ENCODE assay signal across 8 mouse cellular contexts in the genomic region with DNA sequence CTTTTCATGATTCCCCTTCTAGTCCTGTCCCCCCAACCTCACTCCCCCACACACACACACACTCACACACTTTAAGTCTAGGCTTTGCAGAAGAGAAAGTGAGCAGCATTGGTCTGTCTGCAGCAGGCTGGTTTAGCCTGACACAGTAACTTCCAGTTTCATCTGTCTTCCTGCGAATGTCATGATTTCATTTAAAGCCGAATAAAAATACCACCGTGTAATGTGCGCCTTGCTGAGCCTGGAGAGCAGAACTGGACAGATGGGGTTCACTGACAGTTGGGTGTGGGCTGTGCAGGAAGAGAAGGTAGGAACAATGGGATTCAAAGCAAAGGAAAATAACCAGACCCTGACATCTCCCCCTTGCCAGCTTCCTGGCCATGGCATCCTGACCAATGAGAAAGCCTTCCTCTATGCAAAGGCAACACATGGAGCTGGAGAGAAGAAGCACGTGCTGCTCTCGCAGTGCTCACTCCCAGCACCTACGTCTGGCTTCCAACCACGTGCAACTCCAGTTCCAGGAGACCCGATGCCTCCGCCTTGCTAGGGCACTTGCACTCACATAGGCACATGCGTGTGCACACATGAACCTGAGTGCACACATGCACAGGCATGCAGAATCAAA. TPM values are rescaled to one million over a fixed set of nuclear protein-coding genes. Genes with fewer than 3 reads are reported as not detected.
DNase-seq lines count a peak whose midpoint lies in the region; ATAC-seq and TF ChIP-seq lines count a peak whose summit lies in the region.

No protein-coding gene starts in this region.

- H3K27ac ChIP-seq in thymus, adult 2 months (ENCODE audit: control insufficient read depth, insufficient read depth, low read length): no peak overlapping the region
- H3K27ac ChIP-seq in embryonic facial prominence, embryonic 15.5 days (replicated peaks): no peak overlapping the region
- no peak overlapping the region for H3K27ac ChIP-seq in neural tube, embryonic 13.5 days (replicated peaks)
- no peak overlapping the region for H3K27ac ChIP-seq in heart, embryonic 10.5 days

- peaks cover 15% of the 10 kb centered on the region for H3K4me1 ChIP-seq in thymus, adult 2 months (replicated peaks; ENCODE audit: control insufficient read depth, insufficient read depth, low read length)
- peaks cover 8% of the 10 kb centered on the region for H3K4me1 ChIP-seq in embryonic facial prominence, embryonic 15.5 days
- peaks cover 11% of the 10 kb centered on the region; the same call in 1 of the 2 replicates for H3K4me1 ChIP-seq in neural tube, embryonic 13.5 days (replicated peaks)
- H3K4me1 ChIP-seq in heart, embryonic 10.5 days: 0 out of 2 replicates have a peak, but pooled peaks cover 2% of the 10 kb centered on the region

- no peaks in the 10 kb centered on the region for H3K9me3 ChIP-seq in embryonic facial prominence, embryonic 15.5 days (replicated peaks)
- no peaks in the 10 kb centered on the region for H3K9me3 ChIP-seq in neural tube, embryonic 13.5 days
- peaks cover 7% of the 10 kb centered on the region for H3K9me3 ChIP-seq in heart, embryonic 10.5 days

- DNase-seq in thymus, adult 2 months: no peak
- no peak for DNase-seq in thymus, postnatal 14 days
- peak; percentile 53 to 58 for DNase-seq in layer of hippocampus, postnatal 14 days (ENCODE audit: low spot score in 2 of 2)
- DNase-seq in embryo, embryonic 10 days (ENCODE audit: low spot score): no peak
- no peak for DNase-seq in heart, embryonic 10.5 days (ENCODE audit: low spot score)
- no peak for DNase-seq in heart, adult 8-10 months (ENCODE audit: low spot score)

- H3K9ac ChIP-seq in embryonic facial prominence, embryonic 15.5 days: no peak overlapping the region
- no peak overlapping the region for H3K9ac ChIP-seq in neural tube, embryonic 13.5 days

- ATAC-seq in embryonic facial prominence, embryonic 15.5 days (ENCODE audit: insufficient number of reproducible peaks, low FRiP score, low TSS enrichment, low read depth): peak; percentile 39; the same call in 1 of the 2 replicates
- ATAC-seq in neural tube, embryonic 13.5 days (ENCODE audit: low read depth): peak; percentile 63

- H3K4me3 ChIP-seq in thymus, adult 2 months (ENCODE audit: control insufficient read depth, insufficient read depth, low read length): peak overlapping the region; percentile 19; the same call in 1 of the 2 replicates
- no peak overlapping the region for H3K4me3 ChIP-seq in embryonic facial prominence, embryonic 15.5 days (replicated peaks)
- H3K4me3 ChIP-seq in neural tube, embryonic 13.5 days: no peak overlapping the region
- H3K4me3 ChIP-seq in heart, embryonic 10.5 days: no peak overlapping the region

- TF ChIP-seq POLR2A in thymus, adult 2 months (IDR thresholded peaks at IDR 0.05; ENCODE audit: control insufficient read depth, extremely low read depth, insufficient read depth, low read length, poor library complexity): no peak

- H3K36me3 ChIP-seq in thymus, adult 2 months (ENCODE audit: control insufficient read depth, insufficient read depth, low read length): no peaks in the 10 kb centered on the region
- no peaks in the 10 kb centered on the region for H3K36me3 ChIP-seq in embryonic facial prominence, embryonic 15.5 days
- no peaks in the 10 kb centered on the region for H3K36me3 ChIP-seq in neural tube, embryonic 13.5 days
- no peaks in the 10 kb centered on the region for H3K36me3 ChIP-seq in heart, embryonic 10.5 days

- no peak overlapping the region for H3K4me2 ChIP-seq in embryonic facial prominence, embryonic 15.5 days (replicated peaks)
- no peak overlapping the region for H3K4me2 ChIP-seq in neural tube, embryonic 13.5 days

- WGBS in thymus, adult 2 months: 33% methylated on average over 11 of the region's 11 CpGs
- WGBS in embryonic facial prominence, embryonic 15.5 days: 59% methylated on average over 11 of the region's 11 CpGs
- WGBS in neural tube, embryonic 13.5 days: 80% methylated on average over 11 of the region's 11 CpGs
- WGBS in heart, embryonic 10.5 days: 76% methylated on average over 11 of the region's 11 CpGs

- no peaks in the 10 kb centered on the region for H3K27me3 ChIP-seq in thymus, adult 2 months (ENCODE audit: control insufficient read depth, insufficient read depth, low read length)
- no peaks in the 10 kb centered on the region for H3K27me3 ChIP-seq in embryonic facial prominence, embryonic 15.5 days
- H3K27me3 ChIP-seq in neural tube, embryonic 13.5 days: no peaks in the 10 kb centered on the region
- no peaks in the 10 kb centered on the region for H3K27me3 ChIP-seq in heart, embryonic 10.5 days (ENCODE audit: insufficient read depth, poor library complexity, severe bottlenecking)

- TF ChIP-seq CTCF in thymus, adult 2 months (IDR thresholded peaks at IDR 0.05; ENCODE audit: borderline replicate concordance, control insufficient read depth, extremely low read depth, insufficient read depth, low read length, poor library complexity): no peak

RNA-seq across cellular contexts. Expression of a gene that starts 18.8 kb away (rescaled TPM):
- polyA plus RNA-seq in thymus, adult 2 months (2012; rRNA removed): 0.13 and 0.50 TPM in 2 replicates
- polyA plus RNA-seq in embryonic facial prominence, embryonic 15.5 days (2015; fragmentation: Nextera tagmentation; extraction: Ambion mirVana): 16.5 and 27.5 TPM in 2 replicates
- total RNA-seq in layer of hippocampus, postnatal 14 days (2021): under 1 TPM; 0.21 to 0.48 TPM
- polyA plus RNA-seq in neural tube, embryonic 13.5 days (2015; fragmentation: Nextera tagmentation; extraction: Ambion mirVana): 0.45 and 0.55 TPM in 2 replicates
- polyA plus RNA-seq in heart, embryonic 10.5 days (2016; fragmentation: Nextera tagmentation; extraction: Ambion mirVana): 0.33 and 0.55 TPM in 2 replicates
- total RNA-seq in heart, adult 8-10 months (2022): 1 to 10 TPM in 1 of 4 experiments, under 1 TPM in 3; 0.13 to 1.0 (median 0.62) TPM

RNA-seq across cellular contexts. Expression of a gene that starts 43.4 kb away (rescaled TPM):
- polyA plus RNA-seq in thymus, adult 2 months (2012; rRNA removed): 0.38 TPM in 1 of 2 replicates, not detected in the other
- 6.9 and 8.5 TPM in 2 replicates for polyA plus RNA-seq in embryonic facial prominence, embryonic 15.5 days (2015; fragmentation: Nextera tagmentation; extraction: Ambion mirVana)
- total RNA-seq in layer of hippocampus, postnatal 14 days (2021): not detected
- polyA plus RNA-seq in neural tube, embryonic 13.5 days (2015; fragmentation: Nextera tagmentation; extraction: Ambion mirVana): not detected in 2 replicates
- not detected in 2 replicates for polyA plus RNA-seq in heart, embryonic 10.5 days (2016; fragmentation: Nextera tagmentation; extraction: Ambion mirVana)
- total RNA-seq in heart, adult 8-10 months (2022): not detected

RNA-seq across cellular contexts. Expression of a gene that starts 58.8 kb away (rescaled TPM):
- polyA plus RNA-seq in thymus, adult 2 months (2012; rRNA removed): 0.54 and 1.2 TPM in 2 replicates
- polyA plus RNA-seq in embryonic facial prominence, embryonic 15.5 days (2015; fragmentation: Nextera tagmentation; extraction: Ambion mirVana): 7.3 and 7.8 TPM in 2 replicates
- total RNA-seq in layer of hippocampus, postnatal 14 days (2021): 1 to 10 TPM; 4.9 to 6.5 TPM
- 0.29 and 0.31 TPM in 2 replicates for polyA plus RNA-seq in neural tube, embryonic 13.5 days (2015; fragmentation: Nextera tagmentation; extraction: Ambion mirVana)
- not detected in 2 replicates for polyA plus RNA-seq in heart, embryonic 10.5 days (2016; fragmentation: Nextera tagmentation; extraction: Ambion mirVana)
- total RNA-seq in heart, adult 8-10 months (2022): 1 to 10 TPM; 2.0 to 3.9 (median 2.2) TPM

Comparison
In these comparisons a context has a peak if more than half of its experiments do, and no peak if none do; other contexts are left out.
1. DNase-seq: peak in layer of hippocampus, postnatal 14 days (2 of 2); none in thymus, adult 2 months (single experiment), thymus, postnatal 14 days (single experiment), embryo, embryonic 10 days (single experiment), heart, embryonic 10.5 days (single experiment) and heart, adult 8-10 months (single experiment).
2. RNA of a gene that starts 18.8 kb away (polyA plus RNA-seq): 16.5 to 27.5 TPM in embryonic facial prominence, embryonic 15.5 days; 0.33 to 0.55 TPM in heart, embryonic 10.5 days, 0.45 to 0.55 TPM in neural tube, embryonic 13.5 days and 0.13 to 0.50 TPM in thymus, adult 2 months; every median in the first group is over 10 times any median in the second.